Mouse (Mus musculus): Measurements from ENCODE around the gene Epb41. TPM values are rescaled to one million over a fixed set of nuclear protein-coding genes. Genes with fewer than 3 reads are reported as not detected.
A peak's percentile ranks its signal among the peaks of the same experiment; 100 is the strongest.

Gene Epb41
- polyA plus RNA-seq, 1 experiment from 2014 or later, result 133 TPM

DNA sequence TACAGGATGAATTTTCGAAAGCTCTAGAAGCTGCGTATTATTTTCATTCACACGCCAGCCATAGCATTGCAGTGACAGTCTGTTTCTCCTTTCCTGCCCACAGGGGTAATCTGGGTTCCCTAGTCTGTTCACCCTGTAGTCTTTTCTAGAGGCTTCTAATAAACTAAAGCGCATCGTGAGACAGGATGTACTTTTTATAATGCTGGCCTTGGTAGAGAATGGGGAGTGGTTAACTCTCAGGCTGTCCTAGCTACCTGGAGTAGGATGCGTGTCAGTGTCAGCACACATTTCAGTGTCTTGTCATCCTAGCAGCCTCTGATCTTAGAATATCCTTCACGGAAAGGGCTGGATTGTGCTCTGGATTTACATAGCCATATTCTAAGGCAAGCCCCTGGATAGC is 193.8 kb downstream of the Epb41 start:
- WGBS, result 91% methylated on average over 7 of the region's 7 CpGs
- Histone ChIP-seq H3K4me3 (no peak overlapping the region), H3K36me3 (replicated peaks) (peaks cover 24% of the 10 kb centered on the region), H3K27me3 (replicated peaks; ENCODE audit: low read depth, poor library complexity, severe bottlenecking) (no peaks in the 10 kb centered on the region), H3K27ac (replicated peaks) (no peak overlapping the region), H3K4me1 (peaks cover 39% of the 10 kb centered on the region), H3K9me3 (no peaks in the 10 kb centered on the region)
- no peak for DNase-seq (ENCODE audit: low spot score)

DNA sequence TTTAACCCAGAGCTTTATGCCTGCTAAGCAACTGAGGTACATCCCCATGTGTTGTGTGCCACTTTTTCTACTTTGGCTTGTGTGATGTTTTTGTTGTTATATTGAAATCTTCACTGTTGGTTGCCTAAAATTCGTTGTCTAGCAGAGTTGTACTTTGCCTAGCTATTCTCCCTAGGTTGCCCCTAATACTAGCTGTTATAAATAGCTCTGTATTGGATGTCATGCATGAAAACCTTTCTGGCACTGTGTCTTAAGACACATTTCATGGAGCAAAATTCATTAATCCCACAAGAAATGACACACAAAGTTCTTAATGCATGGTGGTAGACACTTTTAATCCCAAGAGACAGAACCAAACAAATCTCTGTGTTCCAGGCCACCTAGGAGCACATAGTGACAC is 195.4 kb downstream of the Epb41 start:
- 84% methylated on average over 1 of the region's 1 CpGs for WGBS
- H3K4me3 ChIP-seq, result no peak overlapping the region
- no peak for DNase-seq (ENCODE audit: low spot score)
- H3K36me3 ChIP-seq (replicated peaks), result peaks cover 8% of the 10 kb centered on the region
- peaks cover 55% of the 10 kb centered on the region for H3K4me1 ChIP-seq
- no peaks in the 10 kb centered on the region for H3K9me3 ChIP-seq
- H3K27me3 ChIP-seq (replicated peaks; ENCODE audit: low read depth, poor library complexity, severe bottlenecking), result no peaks in the 10 kb centered on the region
- H3K27ac ChIP-seq (replicated peaks), result no peak overlapping the region

DNA sequence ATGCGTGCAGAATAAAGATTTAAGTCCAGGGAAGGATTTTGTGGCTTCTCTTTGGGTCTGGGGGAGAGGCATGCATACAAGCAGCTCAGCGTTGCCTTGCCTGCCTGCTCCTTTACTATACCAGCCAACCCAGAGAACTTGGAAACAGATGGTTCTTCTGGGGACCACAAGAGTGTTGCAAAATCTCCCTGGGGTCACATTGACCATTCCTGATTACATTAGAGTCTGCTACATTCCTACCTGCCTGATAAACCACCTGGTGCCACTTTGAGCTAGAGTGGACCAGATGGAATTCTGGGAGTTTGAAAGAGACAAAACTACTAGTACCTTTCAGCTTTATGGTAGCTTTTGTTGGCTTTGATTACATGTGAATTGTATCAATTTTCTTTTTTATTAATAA is 198.3 kb downstream of the Epb41 start:
- Histone ChIP-seq H3K9me3 (no peaks in the 10 kb centered on the region), H3K27ac (replicated peaks) (no peak overlapping the region), H3K27me3 (replicated peaks; ENCODE audit: low read depth, poor library complexity, severe bottlenecking) (no peaks in the 10 kb centered on the region), H3K4me1 (peaks cover 56% of the 10 kb centered on the region), H3K4me3 (peak overlapping the region; percentile 9; the same call in 1 of the 2 replicates), H3K36me3 (replicated peaks) (no peaks in the 10 kb centered on the region; the same call in 1 of the 2 replicates)
- WGBS, result 78% methylated on average over 2 of the region's 2 CpGs
- no peak for DNase-seq (ENCODE audit: low spot score)

DNA sequence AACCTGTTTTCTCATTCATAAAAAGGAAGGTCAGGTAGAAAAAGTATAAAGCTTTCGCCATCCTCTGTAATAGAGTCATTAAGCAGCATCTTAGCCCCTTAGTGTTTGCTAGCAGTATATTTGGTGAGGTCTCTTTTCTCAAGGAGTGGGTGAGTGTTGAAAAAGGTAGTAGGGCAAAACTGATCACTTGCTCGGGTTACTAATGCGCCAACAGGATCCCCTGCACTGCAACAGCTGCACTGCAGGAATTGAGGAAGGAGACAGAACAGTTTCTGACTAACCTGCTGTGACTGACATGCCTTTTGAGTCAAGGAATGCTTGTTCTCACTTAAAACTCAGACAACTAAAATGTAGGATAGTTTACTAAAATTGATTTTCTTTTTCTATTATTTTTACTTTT is 199.9 kb downstream of the Epb41 start:
- Histone ChIP-seq H3K9me3 (no peaks in the 10 kb centered on the region), H3K27me3 (replicated peaks; ENCODE audit: low read depth, poor library complexity, severe bottlenecking) (no peaks in the 10 kb centered on the region), H3K27ac (replicated peaks) (no peak overlapping the region), H3K4me3 (peak overlapping the region; percentile 90), H3K4me1 (peaks cover 49% of the 10 kb centered on the region), H3K36me3 (replicated peaks) (peaks cover 11% of the 10 kb centered on the region)
- DNase-seq (ENCODE audit: low spot score), result no peak
- 45% methylated on average over 3 of the region's 3 CpGs for WGBS

DNA sequence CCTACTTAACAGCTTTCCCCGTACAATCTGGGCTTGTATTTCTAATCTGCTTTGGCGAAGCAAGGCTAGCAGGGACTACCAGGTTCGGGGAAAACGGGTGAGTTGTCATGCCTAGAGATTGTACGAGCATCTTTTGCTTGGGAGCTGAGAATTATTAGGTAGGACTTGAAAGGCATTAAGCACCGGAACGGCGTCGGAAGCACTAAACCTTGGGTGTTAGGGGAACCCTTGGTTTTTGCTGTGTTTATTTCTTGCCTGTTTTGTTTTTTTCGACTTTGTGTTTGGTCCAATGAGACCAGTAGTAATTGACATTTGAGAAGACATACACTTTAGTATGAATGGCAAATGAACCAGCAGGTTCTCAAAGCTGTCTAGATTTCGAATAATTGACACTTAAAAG is 200.6 kb downstream of the Epb41 start:
- no peak for DNase-seq (ENCODE audit: low spot score)
- H3K4me1 ChIP-seq, result peaks cover 49% of the 10 kb centered on the region
- H3K9me3 ChIP-seq, result no peaks in the 10 kb centered on the region
- H3K36me3 ChIP-seq (replicated peaks), result peaks cover 14% of the 10 kb centered on the region
- WGBS, result 6% methylated on average over 11 of the region's 11 CpGs
- peak overlapping the region; percentile 90 for H3K4me3 ChIP-seq
- no peaks in the 10 kb centered on the region for H3K27me3 ChIP-seq (replicated peaks; ENCODE audit: low read depth, poor library complexity, severe bottlenecking)
- H3K27ac ChIP-seq (replicated peaks), result peak overlapping the region; percentile 100

DNA sequence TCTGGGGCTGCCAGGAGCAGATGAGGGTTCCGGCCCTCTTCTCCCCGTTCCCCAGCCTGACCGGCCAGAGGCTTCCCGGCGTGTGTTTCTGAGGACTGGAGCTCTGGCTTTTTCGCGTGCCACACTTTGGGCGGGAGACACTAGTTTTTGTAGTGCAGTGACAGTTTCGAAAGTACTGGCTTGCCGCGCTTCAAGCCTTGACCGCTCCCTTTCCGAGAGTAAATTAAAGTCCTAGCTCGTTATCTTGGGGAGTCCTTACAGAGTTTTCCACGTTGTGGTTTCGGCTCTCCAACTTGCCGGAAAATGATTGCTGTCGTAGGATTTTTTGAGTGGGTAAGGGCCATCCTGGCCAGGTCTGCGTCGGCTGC is 201.0 kb downstream of the Epb41 start:
- Histone ChIP-seq H3K27me3 (replicated peaks; ENCODE audit: low read depth, poor library complexity, severe bottlenecking) (no peaks in the 10 kb centered on the region), H3K27ac (replicated peaks) (peak overlapping the region; percentile 100)
- under 1% methylated on average over 20 of the region's 20 CpGs for WGBS

More for the DNA sequence above, 201.0 kb downstream of the Epb41 start:
- Histone ChIP-seq H3K9me3 (no peaks in the 10 kb centered on the region), H3K4me1 (peaks cover 49% of the 10 kb centered on the region), H3K36me3 (replicated peaks) (peaks cover 14% of the 10 kb centered on the region), H3K4me3 (peak overlapping the region; percentile 90)
- DNase-seq (ENCODE audit: low spot score), result no peak

Small RNAs within 50 kb of the gene (microRNA-seq; reads per million reads assigned to microRNA genes)
- not detected for gene Gm27445

Other genes starting within 250 kb of the Epb41 start
- gene Ptpru, start 237.0 kb downstream of the Epb41 start, polyA plus RNA-seq (2016; fragmentation: Nextera tagmentation; extraction: Ambion mirVana), result 21.1 and 23.5 TPM in 2 replicates
- gene Mecr, start 231.9 kb downstream of the Epb41 start, polyA plus RNA-seq (2016; fragmentation: Nextera tagmentation; extraction: Ambion mirVana), result 52.9 and 55.0 TPM in 2 replicates
- gene Srsf4, start 201.7 kb downstream of the Epb41 start, polyA plus RNA-seq (2016; fragmentation: Nextera tagmentation; extraction: Ambion mirVana), result 142 and 143 TPM in 2 replicates
- 2.1 and 2.8 TPM in 2 replicates for gene Tmem200b, start 153.6 kb downstream of the Epb41 start, polyA plus RNA-seq (2016; fragmentation: Nextera tagmentation; extraction: Ambion mirVana)
- not detected in 2 replicates for gene Gm10300, start 624 bp downstream of the Epb41 start, polyA plus RNA-seq (2016; fragmentation: Nextera tagmentation; extraction: Ambion mirVana)
- 0.24 and 0.35 TPM in 2 replicates for gene Oprd1, start 69.2 kb upstream of the Epb41 start, polyA plus RNA-seq (2016; fragmentation: Nextera tagmentation; extraction: Ambion mirVana)
- gene Ythdf2, start 137.0 kb upstream of the Epb41 start, polyA plus RNA-seq (2016; fragmentation: Nextera tagmentation; extraction: Ambion mirVana), result 155 and 159 TPM in 2 replicates
- 46.2 and 46.5 TPM in 2 replicates for gene Gmeb1, start 186.3 kb upstream of the Epb41 start, polyA plus RNA-seq (2016; fragmentation: Nextera tagmentation; extraction: Ambion mirVana)
- gene Taf12, start 199.1 kb upstream of the Epb41 start, polyA plus RNA-seq (2016; fragmentation: Nextera tagmentation; extraction: Ambion mirVana), result 58.8 and 59.3 TPM in 2 replicates
- 1.3 and 1.8 TPM in 2 replicates for gene Rab42, start 228.1 kb upstream of the Epb41 start, polyA plus RNA-seq (2016; fragmentation: Nextera tagmentation; extraction: Ambion mirVana)

Measured in embryonic facial prominence, embryonic 10.5 days (tissue).